Mouse (Mus musculus): Measurements from ENCODE around the gene Olfr748. TPM values are rescaled to one million over a fixed set of nuclear protein-coding genes. Genes with fewer than 3 reads are reported as not detected.

Gene Olfr748
- not detected for polyA plus RNA-seq (2015; fragmentation: Illumina TruSeq; extraction: RNeasy Lipid Tissue Mini Kit (QIAGEN cat#74804); ENCODE audit: insufficient read depth, low read depth, low replicate concordance)

DNA sequence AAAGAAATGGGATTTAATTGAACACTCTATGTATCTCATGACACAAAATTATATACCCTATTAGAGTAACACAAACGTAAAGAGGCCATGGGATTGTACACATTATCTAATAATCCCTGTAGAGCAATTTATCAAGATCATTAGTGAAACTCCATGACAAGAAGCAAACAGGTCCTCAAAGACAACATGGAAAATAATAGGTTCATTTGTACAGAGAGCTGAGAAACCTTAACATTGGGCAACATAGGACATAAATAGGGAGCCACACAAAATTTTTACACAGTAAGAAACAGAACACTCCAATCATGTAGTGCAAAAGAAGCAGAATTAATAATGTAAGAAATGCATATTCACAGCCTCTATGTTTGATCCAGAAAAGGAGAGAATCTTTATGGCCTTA, at the start of gene Olfr748:
Gene Olfr748 (plus strand): TSS at position 301 of the 400 bp plus-strand sequence.

DNA sequence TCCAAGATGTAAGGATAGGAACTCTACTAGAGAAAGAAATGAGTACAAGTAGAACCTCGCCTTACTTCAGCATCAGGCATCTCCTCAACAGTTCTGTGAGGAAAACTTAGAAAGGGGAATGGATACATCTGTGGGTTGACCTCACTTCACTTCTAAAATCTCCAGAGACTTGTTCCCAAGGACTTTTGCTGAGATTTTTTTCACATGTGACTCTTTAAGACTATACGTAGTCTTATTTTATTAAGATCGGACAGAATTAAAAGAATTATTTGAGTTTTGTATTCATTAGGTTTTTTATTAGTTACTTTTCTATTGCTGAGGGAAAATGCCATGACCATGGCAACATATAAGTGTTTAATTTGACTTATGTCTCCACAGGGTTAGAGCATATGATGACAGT, 14.1 kb upstream of the Olfr748 start, which contains the start of gene Olfr747:
Gene Olfr747 (minus strand): TSS at position 101 of the 400 bp plus-strand sequence.

DNA sequence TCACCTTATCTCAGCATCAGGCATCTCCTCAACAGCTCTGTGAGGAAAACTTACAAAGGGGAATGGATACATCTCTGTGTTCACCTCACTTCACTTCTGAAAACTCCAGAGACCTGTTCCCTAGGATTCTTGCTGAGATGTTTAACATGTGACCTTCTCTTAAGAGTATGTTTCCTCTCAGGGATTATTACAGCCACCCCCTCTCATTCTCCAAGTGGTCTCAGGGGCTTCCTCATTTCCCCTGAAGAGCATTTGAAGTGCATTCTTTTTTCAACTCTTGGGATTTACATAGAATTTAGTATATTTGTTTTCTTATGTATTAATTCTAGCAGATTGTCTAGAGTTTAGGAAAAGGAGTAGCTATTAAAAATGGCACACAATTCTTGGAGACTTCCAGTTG, 37.8 kb downstream of the Olfr748 start, which contains the start of gene Olfr749:
Gene Olfr749 (minus strand): TSS at position 101 of the 400 bp plus-strand sequence.

Other genes starting within 250 kb of the Olfr748 start
- not detected for gene Olfr741, start 234.6 kb upstream of the Olfr748 start, polyA plus RNA-seq (2015; fragmentation: Illumina TruSeq; extraction: RNeasy Lipid Tissue Mini Kit (QIAGEN cat#74804); ENCODE audit: insufficient read depth, low read depth, low replicate concordance)
- gene Olfr742, start 203.8 kb upstream of the Olfr748 start, polyA plus RNA-seq (2015; fragmentation: Illumina TruSeq; extraction: RNeasy Lipid Tissue Mini Kit (QIAGEN cat#74804); ENCODE audit: insufficient read depth, low read depth, low replicate concordance) = not detected
- not detected for gene Olfr743, start 185.5 kb upstream of the Olfr748 start, polyA plus RNA-seq (2015; fragmentation: Illumina TruSeq; extraction: RNeasy Lipid Tissue Mini Kit (QIAGEN cat#74804); ENCODE audit: insufficient read depth, low read depth, low replicate concordance)
- not detected for gene Olfr744, start 92.5 kb upstream of the Olfr748 start, polyA plus RNA-seq (2015; fragmentation: Illumina TruSeq; extraction: RNeasy Lipid Tissue Mini Kit (QIAGEN cat#74804); ENCODE audit: insufficient read depth, low read depth, low replicate concordance)
- gene Olfr745, start 68.0 kb upstream of the Olfr748 start, polyA plus RNA-seq (2015; fragmentation: Illumina TruSeq; extraction: RNeasy Lipid Tissue Mini Kit (QIAGEN cat#74804); ENCODE audit: insufficient read depth, low read depth, low replicate concordance) = not detected
- gene Olfr746, start 60.3 kb upstream of the Olfr748 start, polyA plus RNA-seq (2015; fragmentation: Illumina TruSeq; extraction: RNeasy Lipid Tissue Mini Kit (QIAGEN cat#74804); ENCODE audit: insufficient read depth, low read depth, low replicate concordance) = not detected
- not detected for gene Olfr747, start 14.2 kb upstream of the Olfr748 start, polyA plus RNA-seq (2015; fragmentation: Illumina TruSeq; extraction: RNeasy Lipid Tissue Mini Kit (QIAGEN cat#74804); ENCODE audit: insufficient read depth, low read depth, low replicate concordance)
- gene Olfr749, start 37.7 kb downstream of the Olfr748 start, polyA plus RNA-seq (2015; fragmentation: Illumina TruSeq; extraction: RNeasy Lipid Tissue Mini Kit (QIAGEN cat#74804); ENCODE audit: insufficient read depth, low read depth, low replicate concordance) = not detected
- 10.5 TPM for gene Ttc5, start 78.1 kb downstream of the Olfr748 start, polyA plus RNA-seq (2015; fragmentation: Illumina TruSeq; extraction: RNeasy Lipid Tissue Mini Kit (QIAGEN cat#74804); ENCODE audit: insufficient read depth, low read depth, low replicate concordance)
- gene Ccnb1ip1, start 100.4 kb downstream of the Olfr748 start, polyA plus RNA-seq (2015; fragmentation: Illumina TruSeq; extraction: RNeasy Lipid Tissue Mini Kit (QIAGEN cat#74804); ENCODE audit: insufficient read depth, low read depth, low replicate concordance) = not detected
- gene Parp2, start 100.5 kb downstream of the Olfr748 start, polyA plus RNA-seq (2015; fragmentation: Illumina TruSeq; extraction: RNeasy Lipid Tissue Mini Kit (QIAGEN cat#74804); ENCODE audit: insufficient read depth, low read depth, low replicate concordance) = 28.7 TPM
- gene Tep1, start 163.2 kb downstream of the Olfr748 start, polyA plus RNA-seq (2015; fragmentation: Illumina TruSeq; extraction: RNeasy Lipid Tissue Mini Kit (QIAGEN cat#74804); ENCODE audit: insufficient read depth, low read depth, low replicate concordance) = 8.0 TPM
- gene Klhl33, start 190.1 kb downstream of the Olfr748 start, polyA plus RNA-seq (2015; fragmentation: Illumina TruSeq; extraction: RNeasy Lipid Tissue Mini Kit (QIAGEN cat#74804); ENCODE audit: insufficient read depth, low read depth, low replicate concordance) = 0.18 TPM
- gene Osgep, start 217.5 kb downstream of the Olfr748 start, polyA plus RNA-seq (2015; fragmentation: Illumina TruSeq; extraction: RNeasy Lipid Tissue Mini Kit (QIAGEN cat#74804); ENCODE audit: insufficient read depth, low read depth, low replicate concordance) = 13.7 TPM
- 6.9 TPM for gene Apex1, start 217.6 kb downstream of the Olfr748 start, polyA plus RNA-seq (2015; fragmentation: Illumina TruSeq; extraction: RNeasy Lipid Tissue Mini Kit (QIAGEN cat#74804); ENCODE audit: insufficient read depth, low read depth, low replicate concordance)
- gene Pip4p1, start 223.5 kb downstream of the Olfr748 start, polyA plus RNA-seq (2015; fragmentation: Illumina TruSeq; extraction: RNeasy Lipid Tissue Mini Kit (QIAGEN cat#74804); ENCODE audit: insufficient read depth, low read depth, low replicate concordance) = 14.0 TPM
- gene Pnp, start 223.7 kb downstream of the Olfr748 start, polyA plus RNA-seq (2015; fragmentation: Illumina TruSeq; extraction: RNeasy Lipid Tissue Mini Kit (QIAGEN cat#74804); ENCODE audit: insufficient read depth, low read depth, low replicate concordance) = 13.4 TPM
- 5.8 TPM for gene Gm49342, start 237.1 kb downstream of the Olfr748 start, polyA plus RNA-seq (2015; fragmentation: Illumina TruSeq; extraction: RNeasy Lipid Tissue Mini Kit (QIAGEN cat#74804); ENCODE audit: insufficient read depth, low read depth, low replicate concordance)
- gene Pnp2, start 248.6 kb downstream of the Olfr748 start, polyA plus RNA-seq (2015; fragmentation: Illumina TruSeq; extraction: RNeasy Lipid Tissue Mini Kit (QIAGEN cat#74804); ENCODE audit: insufficient read depth, low read depth, low replicate concordance) = 1.1 TPM